Mouse (Mus musculus) stomach, embryonic 16.5 days (tissue): ENCODE measurements at regions not wholly inside any gene's neighbourhood (a gene's known extent, or its start where the extent isn't known, plus 50 kb on each side); places are given as distances from the start of the nearest gene placed in this dataset.

Source experiments
- ATAC-seq: fragments of 200-750 bp; cut with Nextera tagmentation; 2 replicates; pipeline ENCODE4 v1.8.0; 2017; ENCODE audit warnings: moderate number of reproducible peaks, moderate TSS enrichment; ENCODE audit not compliant: insufficient read depth, low FRiP score
- H3K27ac ChIP-seq: fragments of 300-500 bp; sonication (generic); 2 replicates; pipeline ENCODE4 v1.5.1; 2014; ENCODE audit warnings: low read length
- H3K27me3 ChIP-seq: fragments of 300-500 bp; sonication (generic); 2 replicates; pipeline ENCODE4 v1.6.1; 2014; ENCODE audit warnings: low read length, control low read depth, mixed read lengths; ENCODE audit not compliant: control insufficient read depth, insufficient read depth
- H3K36me3 ChIP-seq: fragments of 300-500 bp; sonication (generic); 2 replicates; pipeline ENCODE4 v1.6.1; 2014; ENCODE audit warnings: low read length; ENCODE audit not compliant: control insufficient read depth, insufficient read depth
- H3K4me1 ChIP-seq: fragments of 300-500 bp; sonication (generic); 2 replicates; pipeline ENCODE4 v1.6.1; 2014; ENCODE audit warnings: low read length, control low read depth, mixed read lengths; ENCODE audit not compliant: control insufficient read depth, insufficient read depth
- H3K4me2 ChIP-seq: fragments of 300-500 bp; sonication (generic); 2 replicates; pipeline ENCODE4 v1.6.1; 2014; ENCODE audit warnings: low read depth, low read length, mixed read lengths
- H3K4me3 ChIP-seq: fragments of 300-500 bp; sonication (generic); replicated peaks from 2 replicates; pipeline ENCODE4 v1.5.1; 2014; ENCODE audit warnings: mild to moderate bottlenecking, low read length
- H3K9ac ChIP-seq: fragments of 300-500 bp; sonication (generic); 2 replicates; pipeline ENCODE4 v1.6.1; 2014; ENCODE audit warnings: low read length
- H3K9me3 ChIP-seq: fragments of 300-500 bp; sonication (generic); replicated peaks from 2 replicates; pipeline ENCODE4 v1.6.1; 2016; ENCODE audit warnings: low read length, control low read depth; ENCODE audit not compliant: control insufficient read depth
- WGBS: fragments of 180-500 bp; shearing (Covaris S2); extraction: QIAGEN DNeasy Blood & Tissue Kit; methylation state at CpG from one replicate; pipeline ENCODE4 v1.1.7; 2014; 5-methylcytosine and 5-hydroxymethylcytosine counted together

DNA sequence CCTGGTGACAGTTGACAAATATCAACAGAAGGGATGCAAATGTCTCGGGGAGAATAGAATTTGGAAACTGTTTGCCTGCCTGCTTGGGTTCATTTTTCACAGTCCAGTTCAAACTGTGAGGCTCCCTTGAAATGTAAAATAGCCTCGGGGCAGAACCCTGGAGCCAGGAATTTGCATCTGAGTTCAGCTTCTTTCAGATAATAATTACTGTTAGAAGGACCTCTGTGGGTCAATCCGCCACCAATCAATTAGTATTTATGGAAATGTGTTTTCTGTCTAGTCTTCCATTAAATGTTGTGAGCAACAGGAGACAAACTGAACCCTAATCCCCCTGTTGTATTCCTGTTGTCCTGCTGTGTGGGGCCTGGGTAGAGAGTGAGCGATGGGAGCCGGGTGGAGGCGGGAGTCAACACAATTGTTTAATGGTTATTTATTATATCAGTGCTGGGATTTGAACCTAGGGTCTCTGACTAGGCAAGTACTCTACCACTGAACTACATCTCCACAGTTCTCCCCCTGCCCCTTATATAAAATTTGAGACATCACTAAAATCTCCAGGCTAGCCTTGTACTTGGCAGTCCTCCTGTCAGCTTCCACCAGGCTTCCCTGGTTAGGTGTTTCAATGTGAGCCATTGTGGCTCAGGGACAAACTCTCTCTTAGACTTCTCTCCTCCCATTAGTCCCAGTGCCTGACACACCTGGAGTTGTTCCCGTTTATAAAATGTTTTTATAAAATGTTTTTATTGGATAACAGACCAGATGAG is 103.3 kb downstream of the Zfp281 start:
- H3K4me2 ChIP-seq: no peak overlapping the region
- no peaks in the 10 kb centered on the region for H3K9me3 ChIP-seq
- H3K27ac ChIP-seq: no peak overlapping the region
- H3K9ac ChIP-seq: no peak overlapping the region
- no peak for ATAC-seq
- no peak overlapping the region for H3K4me3 ChIP-seq
- H3K4me1 ChIP-seq: no peaks in the 10 kb centered on the region
- H3K36me3 ChIP-seq: no peaks in the 10 kb centered on the region
- H3K27me3 ChIP-seq: no peaks in the 10 kb centered on the region
- 60% methylated on average over 7 of the region's 7 CpGs for WGBS

GRCm38 (mm10) chr1:136728632-136728944 is 103.9 kb downstream of the Zfp281 start:
- no peaks in the 10 kb centered on the region for H3K9me3 ChIP-seq
- H3K9ac ChIP-seq: no peak overlapping the region
- H3K4me1 ChIP-seq: no peaks in the 10 kb centered on the region
- no peak overlapping the region for H3K27ac ChIP-seq
- WGBS: 81% methylated on average over 4 of the region's 4 CpGs
- no peak overlapping the region for H3K4me3 ChIP-seq
- H3K36me3 ChIP-seq: no peaks in the 10 kb centered on the region
- no peak for ATAC-seq
- no peak overlapping the region for H3K4me2 ChIP-seq
- H3K27me3 ChIP-seq: no peaks in the 10 kb centered on the region

GRCm38 (mm10) chr1:136730638-136731037 is 105.9 kb downstream of the Zfp281 start:
- H3K27ac ChIP-seq: no peak overlapping the region
- ATAC-seq: no peak
- WGBS: 57% methylated on average over 11 of the region's 11 CpGs
- no peaks in the 10 kb centered on the region for H3K36me3 ChIP-seq
- H3K4me3 ChIP-seq: no peak overlapping the region
- H3K9me3 ChIP-seq: no peaks in the 10 kb centered on the region
- H3K9ac ChIP-seq: no peak overlapping the region
- no peaks in the 10 kb centered on the region for H3K27me3 ChIP-seq
- H3K4me1 ChIP-seq: no peaks in the 10 kb centered on the region
- H3K4me2 ChIP-seq: no peak overlapping the region

DNA sequence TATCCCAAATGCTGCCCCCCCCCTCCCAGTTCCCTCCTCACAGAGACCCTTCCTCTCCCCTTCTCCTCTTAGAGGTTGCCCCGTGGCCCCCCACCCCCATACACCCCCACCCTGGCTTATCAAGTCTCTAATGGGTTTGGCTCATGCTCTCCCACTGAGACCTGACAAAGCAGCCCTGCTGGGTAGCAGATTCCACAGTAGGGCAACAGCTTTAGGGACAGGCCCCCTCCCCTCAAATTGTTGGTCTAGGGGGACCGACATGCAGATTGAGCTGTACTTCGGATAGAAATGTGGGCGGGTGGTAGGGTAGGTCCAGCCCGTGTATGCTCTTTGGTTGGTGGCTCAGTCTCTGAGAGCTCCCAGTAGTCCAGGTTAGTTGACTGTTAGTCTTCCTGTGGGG is 113.3 kb downstream of the Zfp281 start:
- Histone ChIP-seq H3K4me3 (no peak overlapping the region), H3K27ac (no peak overlapping the region), H3K9ac (no peak overlapping the region), H3K36me3 (no peaks in the 10 kb centered on the region), H3K27me3 (no peaks in the 10 kb centered on the region), H3K4me1 (no peaks in the 10 kb centered on the region), H3K4me2 (no peak overlapping the region), H3K9me3 (no peaks in the 10 kb centered on the region)
- ATAC-seq: no peak
- 39% methylated on average over 5 of the region's 5 CpGs for WGBS

- Histone ChIP-seq H3K4me2 (no peak overlapping the region), H3K27me3 (no peaks in the 10 kb centered on the region), H3K27ac (no peak overlapping the region), H3K9ac (no peak overlapping the region), H3K9me3 (no peaks in the 10 kb centered on the region), H3K36me3 (no peaks in the 10 kb centered on the region), H3K4me1 (no peaks in the 10 kb centered on the region), H3K4me3 (no peak overlapping the region)
- no peak for ATAC-seq
- WGBS: 81% methylated on average over 5 of the region's 5 CpGs
Measured at GRCm38 (mm10) chr1:136739486-136739885, 114.8 kb downstream of the Zfp281 start.

DNA sequence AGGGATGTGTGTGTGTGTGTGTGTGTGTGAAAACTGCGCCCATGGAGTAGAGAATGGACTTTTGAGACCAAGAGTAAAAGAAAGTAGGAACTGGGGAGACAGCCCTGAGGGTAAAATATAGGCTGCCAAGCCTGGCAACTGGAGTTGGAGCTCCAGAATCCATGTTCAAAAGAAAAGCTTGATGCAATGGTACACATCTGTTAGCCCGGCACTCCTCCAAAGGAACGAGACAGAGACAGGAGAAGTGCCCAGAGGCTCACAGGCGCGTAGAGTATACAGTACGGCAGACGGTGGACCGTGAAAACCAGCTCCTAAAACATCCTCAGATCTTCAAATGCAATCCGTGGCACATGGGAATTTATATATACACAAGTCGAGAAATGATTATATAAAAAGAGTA is 116.4 kb downstream of the Zfp281 start:
- WGBS: 80% methylated on average over 10 of the region's 10 CpGs
- Histone ChIP-seq H3K4me2 (no peak overlapping the region), H3K9me3 (no peaks in the 10 kb centered on the region), H3K4me1 (no peaks in the 10 kb centered on the region), H3K4me3 (no peak overlapping the region), H3K36me3 (no peaks in the 10 kb centered on the region), H3K27me3 (no peaks in the 10 kb centered on the region), H3K9ac (no peak overlapping the region), H3K27ac (no peak overlapping the region)
- no peak for ATAC-seq

DNA sequence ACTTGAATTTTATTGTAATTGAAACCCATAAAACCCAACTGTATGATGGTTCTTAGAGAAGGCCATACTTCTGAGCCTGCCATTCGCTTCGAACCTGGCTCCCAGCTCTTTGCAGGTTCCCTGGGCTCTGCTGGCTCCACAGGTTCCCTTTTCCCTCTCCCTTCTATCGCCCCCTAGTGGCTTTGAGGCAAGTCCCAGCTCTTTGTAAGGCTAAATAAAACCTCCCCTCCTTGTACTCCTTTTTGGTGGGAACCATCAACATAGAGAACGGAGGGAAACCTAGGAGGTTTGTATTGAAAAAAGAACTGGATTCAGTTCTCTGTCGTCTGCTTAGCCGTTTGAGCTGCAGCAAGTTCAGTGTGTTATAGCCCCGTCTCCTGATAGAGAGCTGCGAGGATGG is 124.5 kb downstream of the Zfp281 start:
- no peak overlapping the region for H3K27ac ChIP-seq
- H3K9me3 ChIP-seq: no peaks in the 10 kb centered on the region
- no peaks in the 10 kb centered on the region for H3K36me3 ChIP-seq
- no peak overlapping the region for H3K4me3 ChIP-seq
- no peaks in the 10 kb centered on the region for H3K27me3 ChIP-seq
- WGBS: 62% methylated on average over 8 of the region's 8 CpGs
- ATAC-seq: no peak
- H3K4me2 ChIP-seq: no peak overlapping the region
- no peak overlapping the region for H3K9ac ChIP-seq
- no peaks in the 10 kb centered on the region for H3K4me1 ChIP-seq

DNA sequence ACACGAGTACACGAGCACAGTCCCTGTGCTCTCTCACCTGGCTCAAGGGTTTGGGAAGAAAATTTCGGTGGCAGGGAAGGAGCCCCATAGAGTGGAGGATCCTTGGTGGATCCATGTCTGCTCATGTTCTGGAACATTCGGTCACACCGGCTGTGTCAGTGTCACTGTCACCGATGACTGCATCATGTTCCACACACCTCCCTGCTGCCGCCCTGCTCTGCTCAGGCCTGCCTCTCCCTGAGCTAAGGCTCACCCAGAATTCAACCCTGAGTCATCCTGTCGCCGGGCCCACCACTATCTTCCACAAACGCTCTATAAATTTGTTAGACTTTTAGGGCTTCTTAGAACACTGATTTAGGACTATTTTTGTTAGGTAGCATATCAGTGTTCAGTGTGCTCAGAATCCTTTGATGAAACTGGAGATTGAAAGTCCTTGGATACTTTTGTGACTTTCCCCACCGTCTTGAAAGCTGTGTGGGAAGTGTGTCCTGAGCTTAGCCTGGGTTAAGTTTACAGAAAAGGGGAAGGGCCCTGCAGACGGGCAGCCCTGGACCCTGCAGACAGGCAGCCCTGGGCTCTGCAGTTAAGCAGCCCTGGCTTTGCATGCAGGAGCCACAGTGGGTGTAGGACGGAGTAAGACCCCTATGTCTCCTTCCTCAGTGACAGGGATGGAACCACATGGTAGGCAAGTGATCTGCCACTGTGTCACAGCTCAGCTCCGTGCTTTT is 126.9 kb downstream of the Zfp281 start:
- WGBS: 64% methylated on average over 14 of the region's 14 CpGs
- no peak overlapping the region for H3K27ac ChIP-seq
- H3K4me2 ChIP-seq: no peak overlapping the region
- no peaks in the 10 kb centered on the region for H3K9me3 ChIP-seq
- H3K27me3 ChIP-seq: no peaks in the 10 kb centered on the region
- H3K36me3 ChIP-seq: no peaks in the 10 kb centered on the region
- ATAC-seq: no peak
- no peak overlapping the region for H3K4me3 ChIP-seq
- H3K9ac ChIP-seq: no peak overlapping the region
- H3K4me1 ChIP-seq: no peaks in the 10 kb centered on the region

DNA sequence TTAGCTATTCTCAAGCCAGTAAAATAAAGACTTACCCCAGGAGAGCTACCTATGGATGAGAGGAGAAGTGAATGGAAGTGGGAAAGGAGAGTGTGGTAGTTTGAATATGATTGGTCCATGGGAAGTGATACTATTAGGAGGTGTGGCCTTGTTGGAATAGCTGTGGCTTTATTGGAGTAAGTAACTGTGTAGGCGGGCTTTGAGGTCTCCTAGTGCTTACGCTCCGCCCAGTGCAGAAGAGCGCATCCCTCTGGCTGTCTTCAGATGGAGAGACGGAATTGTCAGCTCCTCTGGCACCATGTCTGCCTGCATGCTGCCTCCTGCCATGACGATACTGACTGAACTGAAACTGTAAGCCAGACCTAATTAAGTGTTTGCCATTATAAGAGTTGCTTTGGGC is 129.6 kb downstream of the Zfp281 start:
- Histone ChIP-seq H3K4me3 (no peak overlapping the region), H3K4me2 (no peak overlapping the region), H3K27ac (no peak overlapping the region), H3K27me3 (no peaks in the 10 kb centered on the region), H3K9ac (no peak overlapping the region), H3K36me3 (no peaks in the 10 kb centered on the region), H3K4me1 (no peaks in the 10 kb centered on the region), H3K9me3 (no peaks in the 10 kb centered on the region)
- no peak for ATAC-seq
- 96% methylated on average over 6 of the region's 6 CpGs for WGBS
